Mouse (Mus musculus) kidney, embryonic 15.5 days (tissue): ENCODE measurements around the gene Rab4b. TPM values are rescaled to one million over a fixed set of nuclear protein-coding genes. Genes with fewer than 3 reads are reported as not detected.
A peak's percentile ranks its signal among the peaks of the same experiment; 100 is the strongest.

Source experiments
- ATAC-seq: fragments of 200-750 bp; cut with Nextera tagmentation; replicated peaks from 2 replicates; pipeline ENCODE4 v1.8.0; 2017; ENCODE audit warnings: moderate TSS enrichment; ENCODE audit not compliant: low FRiP score
- H3K27ac ChIP-seq: fragments of 300-500 bp; sonication (generic); 2 replicates; pipeline ENCODE4 v1.5.1; 2015; ENCODE audit warnings: mild to moderate bottlenecking, inconsistent platforms
- H3K27me3 ChIP-seq: fragments of 300-500 bp; sonication (generic); 2 replicates; pipeline ENCODE4 v1.6.1; 2015; ENCODE audit warnings: inconsistent platforms
- H3K36me3 ChIP-seq: fragments of 300-500 bp; sonication (generic); 2 replicates; pipeline ENCODE4 v1.6.1; 2015; ENCODE audit warnings: inconsistent platforms
- H3K4me1 ChIP-seq: fragments of 300-500 bp; sonication (generic); 2 replicates; pipeline ENCODE4 v1.6.1; 2015; ENCODE audit warnings: inconsistent platforms
- H3K4me2 ChIP-seq: fragments of 300-500 bp; sonication (generic); 2 replicates; pipeline ENCODE4 v1.6.1; 2015; ENCODE audit warnings: moderate library complexity, mild to moderate bottlenecking, inconsistent platforms
- H3K4me3 ChIP-seq: fragments of 300-500 bp; sonication (generic); replicated peaks from 2 replicates; pipeline ENCODE4 v1.5.1; 2015; ENCODE audit warnings: mild to moderate bottlenecking, inconsistent platforms
- H3K9ac ChIP-seq: fragments of 300-500 bp; sonication (generic); 2 replicates; pipeline ENCODE4 v1.6.1; 2015; ENCODE audit warnings: mild to moderate bottlenecking, inconsistent platforms
- H3K9me3 ChIP-seq: fragments of 300-500 bp; sonication (generic); replicated peaks from 2 replicates; pipeline ENCODE4 v1.6.1; 2016; ENCODE audit warnings: inconsistent platforms
- WGBS: fragments of 180-500 bp; shearing (Covaris S2); methylation state at CpG from one replicate; pipeline ENCODE4 v1.1.7; 2015; ENCODE audit warnings: mixed read lengths; 5-methylcytosine and 5-hydroxymethylcytosine counted together
- polyA plus RNA-seq: library from polyadenylated mRNA; unstranded; fragments of >200 nt; fragmentation: Nextera tagmentation; extraction: Ambion mirVana; gene quantifications from 2 replicates; pipeline ENCODE4 v1.2.1, GENCODE M21; 2015

The Rab4b gene
- polyA plus RNA-seq, 1 experiment from 2014 or later = 66.8 TPM

DNA sequence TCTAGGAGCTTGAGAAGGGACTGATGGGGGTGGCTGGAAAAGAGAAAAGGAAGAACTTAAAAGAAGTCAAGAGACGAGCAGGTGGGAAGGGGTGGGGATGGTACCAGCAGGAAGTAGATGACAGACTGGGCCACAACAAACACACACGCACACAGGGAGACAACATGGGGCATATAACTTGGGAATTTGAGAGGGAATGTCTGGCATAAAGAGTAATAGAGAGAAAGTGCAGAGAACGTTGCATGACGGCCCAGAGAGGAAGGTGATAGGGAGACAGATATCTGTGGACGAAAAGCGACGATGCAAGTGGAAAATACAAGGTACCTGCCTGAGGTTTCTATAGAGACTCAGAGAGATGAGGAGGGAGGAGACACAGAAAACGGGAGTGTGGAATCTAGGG is 13.0 kb downstream of the Rab4b start:
- WGBS = under 1% methylated on average over 8 of the region's 8 CpGs
- Histone ChIP-seq H3K27ac (peak overlapping the region; percentile 99), H3K27me3 (no peaks in the 10 kb centered on the region), H3K9me3 (no peaks in the 10 kb centered on the region), H3K36me3 (peaks cover 40% of the 10 kb centered on the region), H3K9ac (peak overlapping the region; percentile 79), H3K4me2 (peak overlapping the region; percentile 86), H3K4me1 (peaks cover 61% of the 10 kb centered on the region), H3K4me3 (peak overlapping the region; percentile 72)
- no peak for ATAC-seq

DNA sequence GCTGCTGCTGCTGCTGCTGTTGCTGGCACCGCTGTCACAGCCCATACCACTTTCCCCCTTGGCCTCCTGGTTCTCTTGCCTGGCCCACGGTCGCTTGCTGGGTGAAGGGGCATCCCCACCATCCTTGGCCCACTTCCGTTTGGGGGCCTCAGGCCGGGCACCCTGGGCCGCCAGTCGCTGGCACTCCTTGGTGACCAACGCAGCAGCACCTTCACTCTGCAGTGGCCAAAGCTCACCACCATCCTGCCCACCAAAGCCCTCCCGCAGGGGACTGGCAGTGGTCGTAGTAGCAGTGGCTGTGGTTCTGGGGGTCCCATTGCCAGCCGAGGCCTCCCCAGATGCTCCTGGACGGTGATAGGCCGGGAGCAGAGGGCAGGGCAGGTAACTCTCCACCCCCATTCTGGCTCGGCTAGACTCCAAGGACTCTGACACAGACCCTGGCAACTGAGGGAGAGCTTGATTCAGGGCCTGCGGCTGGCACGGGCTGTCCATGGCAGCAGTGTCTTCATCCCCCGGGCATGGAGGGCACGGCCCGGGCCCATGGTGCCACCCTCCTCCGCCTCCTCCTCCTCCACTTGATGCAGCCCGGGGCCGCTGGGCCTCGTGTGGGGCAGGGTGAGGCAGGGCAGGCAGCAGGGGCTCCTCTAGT is 13.6 kb downstream of the Rab4b start:
- no peak for ATAC-seq
- Histone ChIP-seq H3K4me1 (peaks cover 67% of the 10 kb centered on the region), H3K4me2 (peak overlapping the region; percentile 86), H3K9me3 (no peaks in the 10 kb centered on the region), H3K4me3 (peak overlapping the region; percentile 72), H3K36me3 (peaks cover 37% of the 10 kb centered on the region), H3K27ac (0 out of 2 replicates have a peak overlapping the region, but pooled peaks have one; percentile 99), H3K9ac (peak overlapping the region; percentile 79), H3K27me3 (no peaks in the 10 kb centered on the region)
- WGBS = 64% methylated on average over 23 of the region's 23 CpGs

DNA sequence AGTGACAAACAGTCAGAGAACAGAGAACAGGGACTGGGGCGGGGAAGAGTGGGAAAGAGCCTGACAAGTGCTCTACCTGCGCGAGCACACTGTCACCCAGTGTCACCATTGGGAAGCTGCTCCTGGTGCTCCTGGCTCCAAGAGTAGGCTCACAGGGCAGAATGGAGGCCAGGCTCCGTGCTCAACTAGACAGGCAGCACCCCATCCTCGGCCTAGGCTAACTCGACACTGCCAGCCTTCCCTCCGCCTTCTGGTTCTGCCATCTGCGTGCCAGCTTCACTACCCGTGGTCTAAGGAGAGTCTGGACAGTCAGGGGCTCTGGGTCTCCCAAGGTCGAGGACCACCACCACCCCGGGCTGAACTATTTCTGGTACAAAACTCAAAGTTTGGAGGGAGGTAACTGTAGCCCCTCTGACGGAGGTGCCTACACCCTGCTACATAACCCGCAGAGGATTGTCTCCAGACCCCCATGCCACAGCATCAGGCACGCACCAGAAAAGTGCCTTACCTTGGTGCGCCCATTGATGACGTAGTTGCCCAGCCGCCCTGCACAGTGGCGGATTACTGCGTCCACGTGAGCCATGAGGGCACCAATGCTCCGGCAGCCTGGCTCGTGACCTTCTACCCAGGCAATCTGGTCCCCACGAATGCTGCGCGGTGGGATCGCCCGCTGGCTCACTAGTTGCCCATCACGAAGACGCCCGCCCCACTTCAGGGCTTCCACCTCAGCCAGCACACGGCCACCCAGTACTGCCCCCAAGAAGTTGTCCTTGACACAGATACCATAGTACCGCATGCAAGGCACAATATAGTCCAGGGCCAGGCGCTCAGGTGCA is 14.4 kb downstream of the Rab4b start:
- H3K4me2 ChIP-seq = peak overlapping the region; percentile 86
- no peak overlapping the region for H3K27ac ChIP-seq
- no peak for ATAC-seq
- 78% methylated on average over 33 of the region's 33 CpGs for WGBS
- peak overlapping the region; percentile 79 for H3K9ac ChIP-seq
- no peaks in the 10 kb centered on the region for H3K9me3 ChIP-seq
- H3K4me1 ChIP-seq = peaks cover 70% of the 10 kb centered on the region
- H3K4me3 ChIP-seq = peak overlapping the region; percentile 72
- H3K36me3 ChIP-seq = peaks cover 41% of the 10 kb centered on the region
- H3K27me3 ChIP-seq = no peaks in the 10 kb centered on the region

DNA sequence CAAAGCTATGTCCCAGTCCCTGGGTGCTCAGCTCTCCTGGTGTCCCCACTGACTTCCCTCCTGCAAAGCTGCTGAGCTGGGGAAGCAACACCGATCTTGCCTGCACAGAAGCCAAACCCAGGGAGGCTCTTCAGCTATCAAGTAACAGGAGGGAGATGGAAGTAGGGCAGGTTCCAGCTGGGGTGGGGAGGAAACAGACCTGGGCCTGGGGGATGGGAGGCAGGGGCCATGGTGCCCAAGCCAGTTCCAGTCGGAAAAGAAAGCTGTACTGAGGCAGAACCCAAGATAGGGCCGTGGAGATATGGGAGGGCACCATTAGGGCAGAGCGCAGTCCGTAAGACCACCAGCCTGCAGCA is 15.3 kb downstream of the Rab4b start:
- peak overlapping the region; percentile 86 for H3K4me2 ChIP-seq
- H3K36me3 ChIP-seq = peaks cover 50% of the 10 kb centered on the region
- H3K4me1 ChIP-seq = peaks cover 70% of the 10 kb centered on the region
- ATAC-seq = no peak
- H3K4me3 ChIP-seq = peak overlapping the region; percentile 72; the same call in 1 of the 2 replicates
- no peak overlapping the region for H3K9ac ChIP-seq
- H3K27ac ChIP-seq = no peak overlapping the region
- H3K27me3 ChIP-seq = no peaks in the 10 kb centered on the region
- 56% methylated on average over 5 of the region's 5 CpGs for WGBS
- no peaks in the 10 kb centered on the region for H3K9me3 ChIP-seq

DNA sequence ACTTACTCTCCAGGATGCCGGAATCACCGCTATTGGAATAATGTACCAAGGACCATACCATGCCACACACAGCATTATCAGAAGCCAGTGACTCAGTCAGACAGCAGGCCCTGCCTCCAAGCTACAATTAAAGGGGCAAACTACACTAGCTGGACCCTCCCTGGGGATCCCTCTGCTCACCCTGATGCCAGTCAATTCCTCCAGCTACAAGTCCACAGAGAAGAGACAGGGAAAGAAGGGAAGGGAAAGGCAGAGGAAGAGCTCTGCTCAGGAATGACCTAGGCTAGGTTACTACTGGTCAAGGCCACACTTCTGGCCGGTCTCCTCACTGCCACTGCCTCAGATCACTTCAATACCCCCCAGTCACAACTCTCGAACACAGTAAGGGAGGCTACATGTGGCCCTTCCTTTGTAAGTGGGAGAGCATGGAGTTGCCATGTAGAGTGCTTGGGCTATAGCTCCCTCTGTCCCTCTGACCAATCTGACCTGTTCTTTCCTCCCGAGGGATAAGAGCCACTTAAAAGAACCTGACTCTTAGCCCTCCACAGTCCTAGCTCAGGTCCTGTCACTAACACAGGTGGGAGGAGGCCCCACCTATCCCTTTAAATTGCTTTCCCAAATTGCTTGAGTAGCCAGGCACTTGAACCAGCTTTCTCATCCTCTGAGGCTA is 15.8 kb downstream of the Rab4b start:
- Histone ChIP-seq H3K4me3 (0 out of 2 replicates have a peak overlapping the region, but pooled peaks have one; percentile 72), H3K9ac (no peak overlapping the region), H3K27ac (peak overlapping the region; percentile 10; the same call in 1 of the 2 replicates), H3K9me3 (no peaks in the 10 kb centered on the region), H3K4me1 (peaks cover 69% of the 10 kb centered on the region), H3K36me3 (peaks cover 56% of the 10 kb centered on the region), H3K27me3 (no peaks in the 10 kb centered on the region), H3K4me2 (peak overlapping the region; percentile 86)
- 74% methylated on average over 5 of the region's 5 CpGs for WGBS
- ATAC-seq = no peak

DNA sequence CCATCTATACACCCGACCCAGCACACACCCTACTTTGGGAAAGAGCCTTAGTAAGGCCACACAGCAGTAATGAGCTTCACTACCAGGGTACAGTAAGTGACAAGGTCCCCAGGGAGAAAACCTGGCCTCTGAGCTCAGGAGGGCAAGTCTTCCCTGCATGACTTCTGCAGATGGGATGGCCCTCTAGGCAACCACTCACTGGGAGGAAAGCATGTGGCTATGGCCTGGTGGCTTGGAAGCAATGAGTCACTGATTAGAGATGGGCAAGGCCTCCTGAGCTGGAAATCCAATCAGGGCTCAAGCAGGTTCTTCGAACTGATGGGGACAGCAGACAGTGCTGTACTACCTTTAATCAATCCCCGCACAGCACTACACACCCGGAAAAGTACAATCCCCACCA is 17.0 kb downstream of the Rab4b start:
- H3K4me3 ChIP-seq = no peak overlapping the region
- no peaks in the 10 kb centered on the region for H3K9me3 ChIP-seq
- 79% methylated on average over 4 of the region's 4 CpGs for WGBS
- peak overlapping the region; percentile 4; the same call in 1 of the 2 replicates for H3K27ac ChIP-seq
- no peak for ATAC-seq
- 0 out of 2 replicates have a peak overlapping the region, but pooled peaks have one; percentile 1 for H3K9ac ChIP-seq
- H3K4me2 ChIP-seq = no peak overlapping the region
- H3K4me1 ChIP-seq = peaks cover 61% of the 10 kb centered on the region
- H3K36me3 ChIP-seq = peaks cover 64% of the 10 kb centered on the region
- no peaks in the 10 kb centered on the region for H3K27me3 ChIP-seq

DNA sequence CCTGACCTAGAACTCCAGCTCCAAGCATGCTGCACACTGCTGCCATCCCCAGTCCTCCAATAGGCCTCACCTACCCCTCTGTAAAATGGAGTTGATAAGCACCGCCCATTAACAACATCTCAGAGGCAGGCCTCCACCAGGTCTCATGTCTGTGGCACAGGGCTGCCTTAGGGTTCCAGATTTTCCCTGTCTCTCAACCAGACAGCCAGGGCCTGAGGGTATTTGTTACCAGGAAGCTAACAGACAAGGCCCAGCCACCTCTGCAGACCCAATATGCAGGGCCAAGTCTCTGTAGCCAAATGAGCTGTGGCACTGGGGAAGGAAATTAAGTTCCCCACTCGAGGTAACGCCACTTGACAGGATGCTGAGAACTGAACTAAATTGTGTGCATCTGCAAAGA is 17.8 kb downstream of the Rab4b start:
- no peaks in the 10 kb centered on the region for H3K27me3 ChIP-seq
- no peak overlapping the region for H3K9ac ChIP-seq
- H3K36me3 ChIP-seq = peaks cover 64% of the 10 kb centered on the region
- H3K4me2 ChIP-seq = no peak overlapping the region
- H3K9me3 ChIP-seq = no peaks in the 10 kb centered on the region
- H3K27ac ChIP-seq = peak overlapping the region; percentile 13; the same call in 1 of the 2 replicates
- H3K4me3 ChIP-seq = no peak overlapping the region
- peaks cover 60% of the 10 kb centered on the region for H3K4me1 ChIP-seq
- 79% methylated on average over 3 of the region's 3 CpGs for WGBS
- ATAC-seq = no peak

DNA sequence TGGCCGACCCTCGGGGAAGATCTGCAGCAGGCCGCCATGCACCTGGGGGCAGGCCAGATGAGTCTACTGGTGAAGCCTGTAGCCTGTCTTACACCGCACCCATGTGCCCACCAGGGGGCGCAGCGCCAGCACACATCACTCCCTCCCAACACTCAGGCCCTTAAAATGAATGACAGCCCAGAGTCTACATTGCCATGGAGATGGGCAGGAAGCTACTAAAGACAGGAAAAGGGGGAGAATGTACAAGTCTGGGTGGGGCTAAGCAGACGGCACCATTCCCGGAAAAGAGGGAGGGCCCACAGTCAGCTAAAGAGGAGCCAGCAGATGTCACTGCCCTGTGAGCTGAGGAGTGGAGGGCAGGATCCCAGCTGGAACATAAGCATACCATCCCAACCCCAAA is 18.8 kb downstream of the Rab4b start:
- WGBS = 17% methylated on average over 8 of the region's 8 CpGs
- Histone ChIP-seq H3K9ac (no peak overlapping the region), H3K36me3 (peaks cover 61% of the 10 kb centered on the region), H3K4me3 (no peak overlapping the region; the same call in 1 of the 2 replicates), H3K4me1 (peaks cover 50% of the 10 kb centered on the region), H3K27ac (peak overlapping the region; percentile 63; the same call in 1 of the 2 replicates), H3K9me3 (no peaks in the 10 kb centered on the region), H3K27me3 (no peaks in the 10 kb centered on the region), H3K4me2 (no peak overlapping the region)
- ATAC-seq = peak; percentile 92

DNA sequence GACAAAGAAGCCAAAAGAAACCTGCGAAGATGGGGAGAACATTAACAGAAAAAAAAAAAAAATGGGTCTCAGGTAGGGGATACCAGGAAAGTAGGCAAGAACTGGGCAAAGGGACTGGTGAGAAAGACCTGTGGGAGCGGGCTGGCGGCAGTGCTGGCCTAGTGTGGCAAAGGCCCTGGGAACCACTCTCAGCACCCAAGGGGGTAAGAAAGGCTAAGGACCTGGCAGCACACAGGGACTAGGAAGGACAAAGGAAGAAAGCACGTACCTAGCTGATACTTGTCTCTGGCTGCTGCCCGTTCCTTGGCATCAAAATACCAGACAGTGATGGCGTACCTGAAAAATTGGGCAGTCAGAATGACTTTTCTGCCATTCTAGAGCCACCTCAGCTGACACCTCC is 19.4 kb downstream of the Rab4b start:
- ATAC-seq = no peak
- H3K4me1 ChIP-seq = peaks cover 44% of the 10 kb centered on the region
- peaks cover 55% of the 10 kb centered on the region for H3K36me3 ChIP-seq
- H3K27ac ChIP-seq = no peak overlapping the region
- no peaks in the 10 kb centered on the region for H3K9me3 ChIP-seq
- H3K4me3 ChIP-seq = no peak overlapping the region
- H3K4me2 ChIP-seq = no peak overlapping the region
- H3K27me3 ChIP-seq = no peaks in the 10 kb centered on the region
- 94% methylated on average over 6 of the region's 6 CpGs for WGBS
- H3K9ac ChIP-seq = no peak overlapping the region

DNA sequence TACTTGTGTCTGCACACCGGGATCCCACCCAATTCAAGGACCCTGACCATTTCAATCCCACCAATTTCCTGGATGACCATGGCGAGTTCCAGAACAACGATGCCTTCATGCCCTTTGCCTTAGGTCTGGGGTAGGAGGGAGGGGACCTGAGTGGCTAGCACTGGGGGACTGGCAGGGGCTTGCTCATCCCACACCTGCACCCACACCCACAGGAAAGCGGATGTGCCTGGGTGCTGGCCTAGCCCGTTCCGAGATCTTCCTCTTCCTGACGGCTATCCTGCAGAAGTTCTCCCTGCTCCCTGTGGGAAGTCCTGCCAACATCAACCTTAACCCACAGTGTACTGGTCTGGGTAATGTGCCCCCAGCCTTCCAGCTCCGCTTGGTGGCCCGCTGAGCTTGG is 20.5 kb downstream of the Rab4b start:
- H3K9ac ChIP-seq = no peak overlapping the region
- WGBS = 93% methylated on average over 9 of the region's 9 CpGs
- no peak overlapping the region for H3K4me2 ChIP-seq
- H3K36me3 ChIP-seq = peaks cover 47% of the 10 kb centered on the region
- H3K4me3 ChIP-seq = no peak overlapping the region
- H3K27ac ChIP-seq = no peak overlapping the region
- peaks cover 36% of the 10 kb centered on the region for H3K4me1 ChIP-seq
- no peaks in the 10 kb centered on the region for H3K27me3 ChIP-seq
- no peaks in the 10 kb centered on the region for H3K9me3 ChIP-seq
- ATAC-seq = no peak

DNA sequence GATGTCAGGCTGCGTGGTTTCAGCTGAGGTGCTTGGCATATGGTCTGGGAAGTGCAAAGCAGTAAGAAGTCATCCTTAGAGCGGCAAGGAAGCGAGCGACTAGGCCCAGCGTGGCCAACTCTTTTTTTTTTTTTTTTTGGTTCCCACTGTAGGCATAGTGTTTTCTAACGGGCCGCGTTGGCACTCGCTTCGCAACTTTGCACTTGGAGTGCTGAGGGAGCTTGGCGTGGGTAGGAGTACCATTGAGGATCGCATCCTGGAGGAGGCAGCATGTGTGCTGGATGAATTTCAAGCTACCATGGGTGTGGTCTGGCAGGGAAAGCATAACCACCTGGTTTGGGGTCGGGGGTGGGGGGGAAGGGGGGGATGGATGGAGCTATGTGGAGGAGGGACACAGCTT is 22.7 kb downstream of the Rab4b start:
- Histone ChIP-seq H3K9ac (no peak overlapping the region), H3K4me1 (peaks cover 16% of the 10 kb centered on the region), H3K27ac (no peak overlapping the region), H3K36me3 (peaks cover 27% of the 10 kb centered on the region), H3K4me2 (no peak overlapping the region), H3K4me3 (no peak overlapping the region), H3K27me3 (no peaks in the 10 kb centered on the region), H3K9me3 (no peaks in the 10 kb centered on the region)
- 84% methylated on average over 13 of the region's 13 CpGs for WGBS
- no peak for ATAC-seq
